Mouse (Mus musculus): ENCODE measurements around the gene Zfp286.

Gene Zfp286

GRCm38 (mm10) chr11:62710657-62711056, 78.6 kb downstream of the Zfp286 start:
- no peaks in the 10 kb centered on the region for H3K9me3 ChIP-seq (ENCODE audit: low read length)
- no peaks in the 10 kb centered on the region for H3K36me3 ChIP-seq (ENCODE audit: insufficient read depth, low read length)
- H3K27me3 ChIP-seq (ENCODE audit: insufficient read depth, low read length), result 0 out of 2 replicates have a peak, but pooled peaks cover 10% of the 10 kb centered on the region
- H3K4me1 ChIP-seq (replicated peaks; ENCODE audit: low read depth, low read length), result no peaks in the 10 kb centered on the region; the same call in 1 of the 2 replicates
- no peak for TF ChIP-seq CTCF (conservative IDR thresholded peaks at IDR 0.05; ENCODE audit: low read length)
- TF ChIP-seq POU5F1 (IDR thresholded peaks at IDR 0.05; ENCODE audit: borderline replicate concordance, low read length), result no peak
- TF ChIP-seq NANOG (IDR thresholded peaks at IDR 0.05; ENCODE audit: borderline replicate concordance, low read length), result no peak
- H3K4me3 ChIP-seq (replicated peaks; ENCODE audit: low read length), result no peak overlapping the region

DNA sequence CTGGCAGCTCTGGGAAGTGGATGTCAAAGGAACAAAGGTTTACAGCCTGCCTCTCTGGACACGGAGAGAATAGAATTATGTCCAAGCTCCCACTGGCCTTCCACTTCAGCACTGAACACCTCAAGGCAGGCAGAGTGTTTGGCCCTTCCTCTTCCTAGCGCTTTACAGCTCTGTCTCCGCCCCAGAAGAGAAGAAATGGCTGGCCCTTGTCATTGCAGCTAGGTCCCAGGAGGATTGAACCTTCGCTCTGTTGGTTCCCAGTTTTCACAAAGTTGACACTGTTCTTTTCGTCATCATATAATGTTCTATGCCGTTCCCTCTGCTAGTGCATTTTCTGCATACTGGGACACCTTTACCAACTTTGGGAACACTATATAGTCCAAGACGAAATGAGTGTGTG, 81.0 kb downstream of the Zfp286 start:
- no peaks in the 10 kb centered on the region for H3K36me3 ChIP-seq (ENCODE audit: insufficient read depth, low read length)
- H3K27me3 ChIP-seq (ENCODE audit: insufficient read depth, low read length), result 0 out of 2 replicates have a peak, but pooled peaks cover 5% of the 10 kb centered on the region
- no peak overlapping the region for H3K4me3 ChIP-seq (replicated peaks; ENCODE audit: low read length)
- TF ChIP-seq POU5F1 (IDR thresholded peaks at IDR 0.05; ENCODE audit: borderline replicate concordance, low read length) (no peak), CTCF (conservative IDR thresholded peaks at IDR 0.05; ENCODE audit: low read length) (no peak), NANOG (IDR thresholded peaks at IDR 0.05; ENCODE audit: borderline replicate concordance, low read length) (no peak)
- no peaks in the 10 kb centered on the region; the same call in 1 of the 2 replicates for H3K4me1 ChIP-seq (replicated peaks; ENCODE audit: low read depth, low read length)
- H3K9me3 ChIP-seq (ENCODE audit: low read length), result no peaks in the 10 kb centered on the region

DNA sequence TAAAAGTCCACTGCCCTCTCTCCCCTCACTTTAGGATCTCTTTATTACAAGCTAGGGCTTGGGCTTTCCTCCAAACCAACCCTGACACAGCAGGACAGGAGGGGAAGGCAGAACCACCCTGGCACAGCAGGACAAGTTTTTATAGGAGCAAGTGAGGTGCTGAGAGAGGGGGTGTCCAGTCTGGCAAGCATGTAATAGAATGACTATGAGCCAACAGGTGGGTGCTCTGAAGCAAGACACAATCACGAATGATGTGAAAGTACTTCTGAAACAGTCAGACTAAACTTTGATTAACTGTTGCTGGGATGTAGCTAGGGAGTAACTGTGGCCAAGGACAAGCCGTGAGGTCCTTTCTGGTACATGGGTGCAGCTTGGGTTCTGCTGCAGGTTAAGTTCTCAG, 83.1 kb downstream of the Zfp286 start:
- TF ChIP-seq CTCF (conservative IDR thresholded peaks at IDR 0.05; ENCODE audit: low read length), result no peak
- no peak for TF ChIP-seq POU5F1 (IDR thresholded peaks at IDR 0.05; ENCODE audit: borderline replicate concordance, low read length)
- TF ChIP-seq NANOG (IDR thresholded peaks at IDR 0.05; ENCODE audit: borderline replicate concordance, low read length), result no peak
- H3K27me3 ChIP-seq (ENCODE audit: insufficient read depth, low read length), result 0 out of 2 replicates have a peak, but pooled peaks cover 5% of the 10 kb centered on the region

More for the DNA sequence above, 83.1 kb downstream of the Zfp286 start:
- H3K4me1 ChIP-seq (replicated peaks; ENCODE audit: low read depth, low read length), result no peaks in the 10 kb centered on the region; the same call in 1 of the 2 replicates
- H3K9me3 ChIP-seq (ENCODE audit: low read length), result no peaks in the 10 kb centered on the region
- no peak overlapping the region for H3K4me3 ChIP-seq (replicated peaks; ENCODE audit: low read length)
- H3K36me3 ChIP-seq (ENCODE audit: insufficient read depth, low read length), result no peaks in the 10 kb centered on the region

Measured in E14TG2a.4 (cell line).